Mouse (Mus musculus) lung, embryonic 16.5 days (tissue): ENCODE measurements at regions not wholly inside any gene's neighbourhood (a gene's known extent, or its start where the extent isn't known, plus 50 kb on each side); places are given as distances from the start of the nearest gene placed in this dataset.

Experiments
- ATAC-seq: fragments of 200-750 bp; cut with Nextera tagmentation; 2 replicates; pipeline ENCODE4 v1.8.0; 2017; ENCODE audit warnings: low read depth, mild to moderate bottlenecking, moderate library complexity
- H3K27ac ChIP-seq: fragments of 300-500 bp; sonication (generic); 2 replicates; pipeline ENCODE4 v1.5.1; 2014; ENCODE audit warnings: mild to moderate bottlenecking, control low read depth, low read length
- H3K27me3 ChIP-seq: fragments of 300-500 bp; sonication (generic); 2 replicates; pipeline ENCODE4 v1.6.1; 2014; ENCODE audit warnings: low read depth, low read length, mixed read lengths; ENCODE audit not compliant: control insufficient read depth, insufficient read depth
- H3K36me3 ChIP-seq: fragments of 300-500 bp; sonication (generic); 2 replicates; pipeline ENCODE4 v1.6.1; 2014; ENCODE audit warnings: low read length; ENCODE audit not compliant: control insufficient read depth, insufficient read depth
- H3K4me1 ChIP-seq: fragments of 300-500 bp; sonication (generic); replicated peaks from 2 replicates; pipeline ENCODE4 v1.6.1; 2014; ENCODE audit warnings: low read length, mixed read lengths; ENCODE audit not compliant: control insufficient read depth, insufficient read depth
- H3K4me2 ChIP-seq: fragments of 300-500 bp; sonication (generic); 2 replicates; pipeline ENCODE4 v1.6.1; 2014; ENCODE audit warnings: low read depth, low read length, control low read depth
- H3K4me3 ChIP-seq: fragments of 300-500 bp; sonication (generic); 2 replicates; pipeline ENCODE4 v1.5.1; 2014; ENCODE audit warnings: mild to moderate bottlenecking, low read length, control low read depth
- H3K9ac ChIP-seq: fragments of 300-500 bp; sonication (generic); 2 replicates; pipeline ENCODE4 v1.6.1; 2014; ENCODE audit warnings: low read length, control low read depth
- H3K9me3 ChIP-seq: fragments of 300-500 bp; sonication (generic); 2 replicates; pipeline ENCODE4 v1.6.1; 2016; ENCODE audit warnings: low read length; ENCODE audit not compliant: control insufficient read depth
- WGBS: fragments of 180-500 bp; shearing (Covaris S2); extraction: QIAGEN DNeasy Blood & Tissue Kit; methylation state at CpG from one replicate; pipeline ENCODE4 v1.1.7; 2014; 5-methylcytosine and 5-hydroxymethylcytosine counted together

DNA sequence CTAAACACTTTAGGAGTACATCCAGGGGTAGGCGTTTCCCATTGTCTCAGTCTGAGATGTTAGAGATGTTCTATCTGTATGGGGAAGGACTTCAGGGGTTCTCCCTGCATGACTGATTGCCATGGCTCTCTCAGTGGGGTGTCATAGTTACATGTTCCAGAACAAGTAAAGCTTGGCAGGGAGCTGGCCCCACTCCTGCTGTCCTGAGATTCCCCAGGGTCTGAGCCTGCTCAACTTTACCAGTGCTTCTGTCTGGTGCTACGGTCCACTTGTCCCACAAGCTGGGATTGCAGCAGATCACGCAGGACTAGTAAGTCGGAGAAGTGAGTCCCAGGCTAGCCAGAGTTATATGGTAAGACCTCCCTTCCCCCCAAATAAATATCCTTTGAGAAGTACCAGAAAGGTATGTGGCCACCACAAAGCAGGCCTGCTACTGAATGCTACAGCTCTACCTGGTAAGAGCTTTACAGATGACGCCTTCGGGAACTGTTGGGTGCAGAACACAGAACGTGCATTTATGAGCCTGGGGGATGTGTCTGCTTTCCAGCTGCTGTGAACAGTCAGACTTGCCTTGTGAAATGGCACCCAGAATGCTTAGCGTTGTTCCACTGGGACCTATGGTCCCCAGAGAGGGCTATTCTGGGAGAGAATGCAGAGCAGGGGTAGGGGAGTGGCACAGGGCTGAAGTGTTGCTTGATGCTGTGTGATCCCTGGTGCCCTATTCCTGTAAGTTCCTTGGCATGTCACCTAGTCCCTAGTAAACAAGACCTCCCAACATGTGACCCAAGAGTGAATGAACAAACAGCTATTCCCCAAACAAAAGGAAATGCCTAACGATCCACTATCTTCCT lies 148.9 kb upstream of the Tgfbr2 start:
- H3K4me3 ChIP-seq: no peak overlapping the region
- peak overlapping the region; percentile 77 for H3K27ac ChIP-seq
- no peaks in the 10 kb centered on the region for H3K27me3 ChIP-seq
- H3K4me1 ChIP-seq: peaks cover 19% of the 10 kb centered on the region
- ATAC-seq: peak; percentile 93
- peak overlapping the region; percentile 6; the same call in 1 of the 2 replicates for H3K9ac ChIP-seq
- no peaks in the 10 kb centered on the region for H3K9me3 ChIP-seq
- H3K4me2 ChIP-seq: no peak overlapping the region
- WGBS: 59% methylated on average over 9 of the region's 9 CpGs
- H3K36me3 ChIP-seq: no peaks in the 10 kb centered on the region

DNA sequence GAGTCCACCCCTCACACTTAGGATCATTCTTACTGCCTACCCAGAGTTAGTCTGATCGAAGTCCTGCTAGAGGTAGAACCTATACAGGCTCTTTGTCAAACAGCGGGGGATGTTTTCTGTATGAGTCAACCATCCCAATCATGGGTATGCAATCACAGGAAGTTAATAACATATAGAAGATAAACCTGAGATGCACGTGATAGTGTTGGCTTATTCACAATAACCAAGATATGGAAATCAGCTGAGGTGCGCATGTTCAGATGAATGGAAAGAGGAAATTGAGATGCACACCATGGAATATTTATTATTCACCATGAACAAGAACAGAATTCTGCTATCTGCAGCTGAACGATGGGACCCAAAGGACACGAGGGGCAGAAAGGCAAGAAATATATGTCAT lies 146.7 kb upstream of the Tgfbr2 start:
- Histone ChIP-seq H3K4me2 (no peak overlapping the region), H3K9ac (no peak overlapping the region), H3K27me3 (no peaks in the 10 kb centered on the region), H3K9me3 (no peaks in the 10 kb centered on the region), H3K4me1 (peaks cover 19% of the 10 kb centered on the region), H3K27ac (no peak overlapping the region), H3K4me3 (no peak overlapping the region), H3K36me3 (no peaks in the 10 kb centered on the region)
- no peak for ATAC-seq
- 84% methylated on average over 6 of the region's 6 CpGs for WGBS

DNA sequence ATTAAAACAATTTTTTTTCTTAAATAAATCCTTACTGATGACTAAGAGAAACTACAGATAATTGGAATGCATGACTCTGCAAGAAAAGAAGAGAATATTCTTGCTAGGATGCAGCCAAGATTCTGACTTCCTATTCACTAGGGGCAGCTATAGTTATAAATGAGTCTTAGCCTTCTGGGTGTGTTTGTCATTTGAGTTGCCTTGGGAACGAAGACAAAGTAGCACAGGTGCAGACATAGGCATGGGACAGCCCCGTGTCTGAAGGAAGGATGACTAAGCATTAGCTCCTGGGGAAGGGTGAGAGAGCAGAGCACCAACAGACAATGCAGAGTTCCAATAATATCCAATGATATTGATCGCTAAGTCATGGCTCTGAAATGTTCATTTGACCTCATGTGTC lies 144.3 kb upstream of the Tgfbr2 start:
- Histone ChIP-seq H3K27ac (no peak overlapping the region), H3K4me2 (no peak overlapping the region), H3K9me3 (no peaks in the 10 kb centered on the region), H3K4me3 (no peak overlapping the region), H3K27me3 (no peaks in the 10 kb centered on the region), H3K4me1 (peaks cover 22% of the 10 kb centered on the region), H3K36me3 (no peaks in the 10 kb centered on the region), H3K9ac (no peak overlapping the region)
- 66% methylated on average over 3 of the region's 3 CpGs for WGBS
- ATAC-seq: no peak

DNA sequence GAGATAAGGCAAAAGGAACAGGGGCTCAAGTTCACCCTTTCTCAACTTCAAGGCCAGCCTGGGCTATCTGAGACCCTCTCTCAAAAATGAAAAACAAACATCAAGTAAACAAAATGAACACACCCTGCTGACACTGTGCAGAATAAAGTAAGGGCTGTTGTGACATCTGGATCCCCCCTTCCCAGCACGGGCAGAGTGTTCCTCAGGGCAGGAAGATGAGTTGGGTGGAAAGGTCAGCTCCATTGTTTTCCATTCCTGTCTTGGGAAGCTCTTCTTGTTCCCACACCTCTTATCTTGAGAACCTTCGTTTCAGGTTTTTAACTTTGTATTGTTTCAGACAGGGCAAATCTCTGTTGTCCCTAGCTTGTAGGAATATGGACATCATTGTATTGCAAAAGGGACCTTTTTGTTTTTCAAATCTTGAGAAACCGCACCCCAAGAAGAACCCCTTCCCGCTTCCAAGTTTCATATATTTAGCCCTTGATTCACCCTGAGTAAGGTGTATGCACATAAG lies 141.5 kb upstream of the Tgfbr2 start:
- H3K9me3 ChIP-seq: no peaks in the 10 kb centered on the region
- no peaks in the 10 kb centered on the region for H3K36me3 ChIP-seq
- H3K27ac ChIP-seq: no peak overlapping the region
- no peak overlapping the region for H3K4me3 ChIP-seq
- no peaks in the 10 kb centered on the region for H3K27me3 ChIP-seq
- no peak overlapping the region for H3K4me2 ChIP-seq
- peaks cover 23% of the 10 kb centered on the region for H3K4me1 ChIP-seq
- WGBS: 65% methylated on average over 4 of the region's 4 CpGs
- ATAC-seq: no peak
- no peak overlapping the region for H3K9ac ChIP-seq

DNA sequence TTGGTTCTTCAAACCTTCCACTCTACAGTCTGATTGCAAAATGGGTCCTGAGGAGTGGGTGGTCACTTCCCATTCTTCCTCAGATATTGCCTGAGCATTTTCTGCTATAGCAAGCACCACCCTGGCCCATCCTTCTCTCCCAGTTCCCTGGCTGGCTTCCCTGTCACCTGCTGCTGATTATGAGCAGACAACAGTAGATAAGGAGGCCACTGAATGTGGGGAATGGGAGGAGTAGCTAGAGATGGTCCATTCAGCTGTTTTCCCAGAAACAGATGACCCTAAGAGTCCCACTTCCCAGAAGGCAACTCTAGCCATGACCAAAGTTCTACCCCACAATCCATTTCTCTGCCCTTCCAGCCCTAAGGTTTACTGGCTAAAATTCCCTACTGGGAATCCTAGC lies 139.6 kb upstream of the Tgfbr2 start:
- no peaks in the 10 kb centered on the region for H3K36me3 ChIP-seq
- no peak overlapping the region for H3K4me2 ChIP-seq
- H3K4me3 ChIP-seq: no peak overlapping the region
- H3K9me3 ChIP-seq: no peaks in the 10 kb centered on the region
- no peak overlapping the region for H3K9ac ChIP-seq
- peaks cover 14% of the 10 kb centered on the region for H3K4me1 ChIP-seq
- peak; percentile 55; the same call in 1 of the 2 replicates for ATAC-seq
- peak overlapping the region; percentile 26; the same call in 1 of the 2 replicates for H3K27ac ChIP-seq
- H3K27me3 ChIP-seq: no peaks in the 10 kb centered on the region

DNA sequence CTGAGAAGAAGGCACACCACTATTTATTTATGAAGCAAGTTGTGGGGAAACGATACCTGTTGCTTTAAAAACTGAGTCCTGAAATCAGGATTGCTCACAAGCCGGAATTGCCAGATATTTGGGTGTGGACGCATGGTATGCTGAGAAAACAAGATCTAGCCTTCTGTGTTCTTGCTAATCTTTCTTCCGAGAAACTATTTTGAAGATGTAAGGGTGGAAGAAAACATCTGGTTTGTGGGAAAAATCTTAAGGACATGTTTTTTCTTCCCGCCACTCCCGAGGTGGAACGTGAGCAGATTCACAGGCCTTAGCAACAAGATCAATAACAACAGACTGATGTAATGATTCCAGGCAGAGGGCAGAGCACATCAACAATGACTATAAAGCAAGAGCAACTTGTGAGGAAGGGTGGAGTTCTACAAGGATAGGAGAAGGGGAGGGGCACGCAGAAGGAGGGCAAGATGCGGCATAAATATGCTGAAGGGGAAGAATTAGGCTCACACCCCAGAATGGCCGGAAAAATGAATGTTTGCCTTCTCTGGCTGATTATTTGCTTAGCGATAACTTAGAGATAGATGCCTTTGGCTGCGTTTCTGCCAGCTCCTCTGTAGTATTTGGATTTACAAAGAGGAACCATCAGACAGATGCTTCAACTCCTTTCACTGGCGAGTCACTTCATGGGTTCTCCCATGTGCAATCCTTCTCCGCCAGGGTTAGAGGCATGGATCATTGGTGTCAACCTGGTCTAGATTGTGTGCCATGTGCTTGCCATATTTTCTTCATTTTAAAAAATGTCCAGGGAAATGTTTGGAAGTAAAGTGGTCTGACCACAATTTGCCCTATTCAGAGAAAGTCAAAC lies 139.0 kb upstream of the Tgfbr2 start:
- peak; percentile 72 for ATAC-seq
- no peaks in the 10 kb centered on the region for H3K9me3 ChIP-seq
- no peaks in the 10 kb centered on the region for H3K36me3 ChIP-seq
- no peak overlapping the region; the same call in 1 of the 2 replicates for H3K4me2 ChIP-seq
- H3K27ac ChIP-seq: peak overlapping the region; percentile 26; the same call in 1 of the 2 replicates
- WGBS: 38% methylated on average over 14 of the region's 14 CpGs
- no peak overlapping the region for H3K9ac ChIP-seq
- no peaks in the 10 kb centered on the region for H3K27me3 ChIP-seq
- no peak overlapping the region for H3K4me3 ChIP-seq
- H3K4me1 ChIP-seq: peaks cover 14% of the 10 kb centered on the region

DNA sequence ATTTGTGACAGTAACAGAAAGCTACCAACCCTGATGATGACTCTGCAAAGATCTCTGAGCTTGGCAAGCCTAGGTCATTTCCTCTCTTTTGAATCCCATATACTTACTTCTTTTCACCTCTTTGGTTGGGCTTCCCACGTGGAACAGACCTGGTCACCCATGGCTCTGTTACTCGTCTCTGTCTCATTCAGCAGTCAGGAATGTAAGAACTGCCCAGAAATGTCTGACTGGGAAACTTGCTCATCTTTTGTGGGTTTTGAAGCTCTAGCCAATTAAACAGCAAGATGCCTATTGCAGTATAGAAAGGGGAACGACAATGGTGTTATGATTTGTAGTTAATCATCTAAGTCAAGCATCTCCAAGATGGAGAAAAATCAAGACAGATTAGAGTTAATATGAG lies 136.2 kb upstream of the Tgfbr2 start:
- WGBS: 73% methylated on average over 3 of the region's 3 CpGs

DNA sequence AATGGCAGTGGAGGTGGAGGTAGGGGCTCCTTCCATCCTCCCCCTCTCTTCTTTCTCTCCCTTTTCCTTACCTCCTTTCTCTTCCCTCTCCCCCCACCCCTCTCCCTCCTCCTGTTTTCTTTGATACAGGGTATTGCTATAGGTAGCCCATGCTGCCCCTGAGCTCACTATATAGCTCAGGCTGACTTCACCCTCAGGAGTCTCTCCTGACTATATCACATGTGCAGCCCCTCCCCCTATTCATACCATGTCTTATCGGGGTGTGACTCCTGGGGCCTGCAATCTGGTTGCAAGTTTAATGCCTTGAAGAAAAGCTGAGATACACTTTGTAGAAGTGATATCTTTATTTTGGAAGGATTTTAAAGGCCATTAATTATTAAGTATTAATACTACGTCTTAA lies 126.4 kb upstream of the Tgfbr2 start:
- 68% methylated on average over 2 of the region's 2 CpGs for WGBS

More for the DNA sequence above, 136.2 kb upstream of the Tgfbr2 start:
- no peak overlapping the region for H3K27ac ChIP-seq
- no peaks in the 10 kb centered on the region for H3K36me3 ChIP-seq
- H3K4me3 ChIP-seq: no peak overlapping the region
- peaks cover 14% of the 10 kb centered on the region for H3K4me1 ChIP-seq
- no peaks in the 10 kb centered on the region for H3K27me3 ChIP-seq
- no peak overlapping the region for H3K9ac ChIP-seq
- H3K4me2 ChIP-seq: no peak overlapping the region
- peaks cover 4% of the 10 kb centered on the region; the same call in 1 of the 2 replicates for H3K9me3 ChIP-seq
- no peak for ATAC-seq

DNA sequence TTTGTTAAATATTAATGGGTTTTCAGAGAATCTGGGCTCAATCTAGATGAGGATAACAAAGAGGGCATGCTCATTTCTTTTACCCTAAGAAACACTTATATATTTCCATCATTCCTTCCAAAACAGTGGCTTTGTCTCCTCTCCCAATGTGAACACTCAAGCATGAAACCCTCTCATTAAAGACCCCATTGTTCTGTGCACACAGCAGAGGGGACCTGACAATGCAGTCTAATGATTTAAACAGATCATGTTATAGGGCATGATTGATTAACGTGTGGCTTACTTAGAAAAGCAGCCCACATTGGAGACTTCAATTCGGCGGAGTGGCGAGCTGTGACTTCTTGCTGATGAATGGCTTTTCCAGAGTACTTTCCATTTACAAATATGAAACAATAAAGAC lies 123.6 kb upstream of the Tgfbr2 start:
- H3K27ac ChIP-seq: no peak overlapping the region
- H3K4me2 ChIP-seq: no peak overlapping the region
- no peak overlapping the region for H3K4me3 ChIP-seq
- H3K9ac ChIP-seq: no peak overlapping the region
- no peaks in the 10 kb centered on the region for H3K36me3 ChIP-seq
- H3K4me1 ChIP-seq: peaks cover 3% of the 10 kb centered on the region
- no peak for ATAC-seq
- H3K9me3 ChIP-seq: no peaks in the 10 kb centered on the region
- no peaks in the 10 kb centered on the region for H3K27me3 ChIP-seq
- WGBS: 87% methylated on average over 4 of the region's 4 CpGs

More for the DNA sequence above, 126.4 kb upstream of the Tgfbr2 start:
- Histone ChIP-seq H3K9ac (no peak overlapping the region), H3K27ac (no peak overlapping the region), H3K4me1 (no peaks in the 10 kb centered on the region), H3K9me3 (peaks cover 3% of the 10 kb centered on the region; the same call in 1 of the 2 replicates), H3K4me3 (no peak overlapping the region), H3K4me2 (no peak overlapping the region), H3K27me3 (no peaks in the 10 kb centered on the region), H3K36me3 (no peaks in the 10 kb centered on the region)
- no peak for ATAC-seq
